Mouse (Mus musculus) heart, adult 2 months (tissue): ENCODE measurements around the gene Pnpo.

Experiments
- CTCF ChIP-seq: fragments of 200-600 bp; IDR thresholded peaks from 2 replicates; pipeline ENCODE4 v1.8.1; 2022; ENCODE audit warnings: antibody characterized with exemption, mild to moderate bottlenecking, moderate library complexity
- POLR2A ChIP-seq: fragments of 200-500 bp; IDR thresholded peaks from 2 replicates; pipeline ENCODE4 v1.6.1; 2011; ENCODE audit warnings: mild to moderate bottlenecking, low read depth, low read length, control low read depth; ENCODE audit not compliant: insufficient read depth

DNA sequence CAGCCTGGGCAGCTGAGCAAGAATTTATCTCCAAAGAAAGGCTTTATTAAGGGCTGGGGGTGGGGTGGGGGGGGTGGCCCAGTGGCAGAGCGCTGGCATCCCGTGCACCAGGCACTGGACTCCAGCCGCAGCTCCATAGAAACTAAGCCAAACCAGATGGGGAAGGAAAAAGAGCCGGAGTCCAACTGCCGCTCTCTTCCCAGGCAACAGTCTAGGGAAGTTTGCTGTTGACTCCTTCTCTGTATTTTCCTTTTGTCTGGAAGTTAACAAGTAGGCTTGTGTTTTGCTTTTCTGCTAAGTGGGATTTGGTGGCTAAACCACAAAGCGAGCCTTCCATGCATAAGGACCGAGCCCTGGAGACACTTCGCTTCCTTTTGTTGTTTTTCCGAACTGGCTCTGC lies 2.7 kb upstream of the Pnpo start:
- TF ChIP-seq CTCF (no peak), POLR2A (no peak)
